Mouse (Mus musculus) kidney, adult 18-20 months (tissue): ENCODE results near the gene Icmt.

Experiments
- DNase-seq: peaks from one replicate; pipeline ENCODE4 v3.0.0; 2021

The Icmt gene

DNA sequence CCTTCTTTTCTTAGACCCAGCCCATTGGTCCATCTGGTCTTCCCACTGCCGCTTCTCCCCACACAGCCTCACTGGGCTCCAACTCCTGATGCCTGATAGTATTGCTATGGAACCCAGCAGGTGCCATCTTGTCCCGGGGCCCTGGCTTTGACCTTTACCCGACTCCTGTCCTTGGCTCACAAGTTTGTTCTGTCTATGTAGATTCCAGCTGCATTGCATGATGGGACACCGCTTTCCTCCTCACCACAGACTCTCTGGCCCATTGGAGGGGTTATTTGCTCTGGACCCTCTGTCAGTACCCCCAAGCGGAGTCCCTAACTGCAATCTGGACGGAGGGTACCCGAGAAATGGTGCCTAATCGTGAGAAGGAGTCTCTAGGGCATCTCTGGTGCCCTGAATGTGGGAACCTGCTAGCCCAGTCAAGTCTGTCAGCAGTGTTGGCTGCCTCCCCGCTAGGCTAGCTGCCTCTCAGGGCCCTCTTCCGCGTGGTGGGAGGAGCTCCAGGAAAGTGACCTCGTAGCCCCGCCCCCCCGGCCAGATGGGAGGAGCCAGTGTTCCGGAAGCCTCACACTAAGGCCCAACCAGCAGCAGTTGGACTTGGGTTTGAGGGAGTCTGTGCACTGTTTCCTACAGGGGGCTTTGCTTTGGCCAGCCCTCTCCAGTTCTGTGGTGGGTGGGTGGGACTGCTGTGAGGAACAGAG is 43.7 kb downstream of the Icmt start:
- DNase-seq: no peak

- DNase-seq: no peak
These were observed 46.3 kb downstream of the Icmt start for GRCm38 (mm10) chr4:152343296-152343695.

DNA sequence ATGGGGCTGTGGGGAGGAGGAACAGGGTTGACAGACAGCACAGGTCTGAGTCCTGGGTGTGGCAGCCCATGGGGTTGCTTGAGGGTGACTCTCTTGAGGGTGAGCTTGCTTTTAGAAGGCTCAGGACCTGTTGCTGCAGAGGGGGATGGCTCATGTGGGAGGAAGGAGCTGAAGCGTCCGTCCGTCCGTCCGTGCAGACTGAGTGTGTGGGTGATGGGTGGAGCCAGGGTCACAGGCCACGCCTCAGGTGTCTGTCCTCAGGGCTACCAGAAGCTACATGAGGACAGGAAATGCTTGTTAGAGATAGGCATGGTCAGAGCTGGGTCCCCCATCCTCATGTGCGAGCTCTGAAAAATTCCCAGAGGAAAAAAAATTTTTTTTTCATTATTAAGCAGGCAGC is 47.6 kb downstream of the Icmt start:
- no peak for DNase-seq

DNA sequence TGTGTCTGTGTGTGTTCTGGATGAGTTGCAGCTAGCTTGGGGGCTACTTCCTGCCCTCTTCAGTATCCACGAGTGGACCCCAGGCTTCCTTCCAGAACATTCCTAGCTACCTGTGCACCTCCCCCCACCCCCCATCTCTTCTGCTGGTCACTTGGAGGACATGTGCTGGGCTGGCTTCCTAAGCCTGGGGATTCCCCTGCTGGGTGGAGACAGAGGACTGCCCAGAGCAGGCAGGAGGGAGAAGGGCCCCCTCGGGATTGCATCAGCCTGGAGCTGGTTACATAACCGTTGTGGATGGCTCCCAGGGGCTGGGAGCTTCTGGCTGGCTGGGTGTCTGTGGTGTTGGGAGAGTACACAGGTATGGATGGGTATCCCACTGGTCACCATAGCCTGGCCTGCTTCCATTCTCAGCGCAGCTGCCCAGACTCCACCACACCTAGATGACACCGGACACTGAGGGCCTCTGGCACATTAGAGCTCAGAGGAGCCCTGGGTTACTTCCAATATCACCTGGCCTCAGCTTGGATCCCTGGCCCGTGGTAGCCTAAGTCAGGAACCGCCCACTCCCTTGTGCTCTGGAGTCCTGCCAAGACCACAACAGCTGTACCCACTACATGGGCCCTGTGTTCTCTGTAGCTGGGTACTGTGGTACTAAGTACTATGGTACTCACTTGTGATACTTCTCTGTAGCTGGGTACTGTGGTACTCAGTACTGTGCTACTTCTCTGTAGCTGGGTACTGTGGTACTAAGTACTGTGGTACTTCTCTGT is 48.3 kb downstream of the Icmt start:
- no peak for DNase-seq

DNA sequence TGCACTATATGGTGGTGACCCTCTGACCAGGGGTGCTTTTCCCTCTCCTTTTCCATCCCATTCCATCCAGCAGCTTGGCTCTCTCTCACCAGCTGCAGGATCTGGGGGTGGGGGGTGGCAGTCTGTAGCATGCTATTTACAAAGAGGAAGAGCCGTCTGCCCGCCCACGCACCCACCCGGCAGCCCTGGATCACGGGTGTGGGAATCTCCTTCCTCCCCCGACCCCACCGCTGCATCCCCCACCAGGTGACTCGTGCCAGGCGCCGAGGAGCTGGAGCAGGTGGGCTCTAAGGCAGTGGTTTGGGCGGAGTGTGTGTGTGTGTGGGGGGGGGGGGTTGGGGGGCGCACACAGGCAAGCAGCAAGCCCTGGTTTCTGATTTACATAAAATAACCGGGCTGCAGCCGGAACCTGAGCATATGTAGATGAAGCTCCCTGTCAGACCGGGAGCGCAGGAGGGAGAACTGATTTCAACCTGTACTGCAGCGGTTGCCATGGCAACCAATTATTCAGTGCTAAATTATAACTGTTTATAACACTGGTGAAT is 52.9 kb downstream of the Icmt start:
- DNase-seq: no peak

DNA sequence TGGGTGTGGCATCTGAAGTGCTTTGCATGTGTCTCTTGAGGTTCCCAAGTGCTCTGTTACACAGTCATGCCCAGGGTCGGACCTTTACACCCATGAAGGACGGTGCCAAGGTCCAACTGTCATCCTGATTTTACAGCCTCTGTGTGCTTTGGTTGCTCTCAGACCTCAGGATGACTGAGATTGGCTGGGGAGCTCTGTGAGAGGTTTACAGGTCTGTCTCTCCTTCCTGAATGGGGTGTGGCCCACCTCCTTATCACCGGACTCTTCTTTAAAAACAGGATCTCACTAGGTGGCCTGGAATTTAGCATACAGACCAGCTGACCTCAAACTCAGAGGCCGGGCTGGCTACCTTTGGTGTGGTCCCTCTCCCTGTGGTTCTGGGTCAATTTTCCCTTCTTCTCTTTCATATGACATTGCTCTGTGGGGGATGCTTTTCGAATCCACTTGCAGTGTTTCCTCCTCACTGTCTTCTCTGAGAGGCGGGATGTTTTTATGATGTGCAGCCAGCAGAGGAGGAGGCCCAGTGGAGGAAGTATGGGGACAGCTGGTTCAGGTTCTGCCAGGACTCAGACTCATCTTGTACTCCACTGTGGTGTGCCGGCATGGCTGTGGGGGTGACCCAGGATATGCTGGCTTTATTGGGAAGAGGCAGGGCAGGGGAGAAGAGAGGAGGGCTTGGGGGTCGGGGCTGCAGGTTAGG is 53.8 kb downstream of the Icmt start:
- no peak for DNase-seq

GRCm38 (mm10) chr4:152351422-152352305 is 54.6 kb downstream of the Icmt start:
- DNase-seq: no peak

DNA sequence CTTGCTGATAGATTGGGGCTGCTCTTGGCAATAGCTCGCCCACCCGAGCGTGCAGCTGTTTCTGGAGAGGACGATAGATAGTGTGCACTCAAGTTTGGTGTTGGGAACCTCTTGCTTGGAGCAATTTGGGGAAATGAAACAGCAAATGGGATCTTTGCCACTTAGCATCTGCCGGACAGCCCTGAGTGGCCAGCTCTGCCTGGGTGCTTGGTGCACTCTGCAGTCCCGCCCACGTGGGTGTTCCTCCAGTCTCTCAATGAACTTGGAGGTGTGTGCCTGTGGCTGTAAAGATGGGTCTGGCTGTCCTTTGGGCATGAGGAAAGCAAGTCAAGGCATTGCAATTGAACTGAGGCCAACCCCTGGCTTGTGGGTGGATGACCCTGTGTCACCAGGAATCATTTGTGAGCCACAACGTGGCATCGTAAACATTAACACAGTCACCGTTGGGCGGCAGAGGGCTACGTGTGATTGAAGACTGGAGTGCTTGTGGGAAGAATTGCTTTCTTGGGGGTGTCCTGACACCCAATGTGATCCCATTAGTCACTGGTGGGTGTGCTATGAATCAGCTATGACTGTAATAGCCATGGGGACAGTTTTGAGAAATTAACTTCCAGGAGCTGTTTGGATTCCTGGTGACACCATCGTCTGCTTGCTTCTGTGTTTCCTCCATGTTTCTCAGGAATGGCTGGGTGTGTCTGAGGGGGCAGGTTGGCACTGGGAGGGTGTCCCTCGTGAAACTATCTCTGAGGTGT is 57.0 kb downstream of the Icmt start:
- no peak for DNase-seq

- no peak for DNase-seq
These were observed 58.6 kb downstream of the Icmt start for GRCm38 (mm10) chr4:152355672-152356071.
